Mouse (Mus musculus): ENCODE results near the gene Kiss1.

Kiss1 gene

DNA sequence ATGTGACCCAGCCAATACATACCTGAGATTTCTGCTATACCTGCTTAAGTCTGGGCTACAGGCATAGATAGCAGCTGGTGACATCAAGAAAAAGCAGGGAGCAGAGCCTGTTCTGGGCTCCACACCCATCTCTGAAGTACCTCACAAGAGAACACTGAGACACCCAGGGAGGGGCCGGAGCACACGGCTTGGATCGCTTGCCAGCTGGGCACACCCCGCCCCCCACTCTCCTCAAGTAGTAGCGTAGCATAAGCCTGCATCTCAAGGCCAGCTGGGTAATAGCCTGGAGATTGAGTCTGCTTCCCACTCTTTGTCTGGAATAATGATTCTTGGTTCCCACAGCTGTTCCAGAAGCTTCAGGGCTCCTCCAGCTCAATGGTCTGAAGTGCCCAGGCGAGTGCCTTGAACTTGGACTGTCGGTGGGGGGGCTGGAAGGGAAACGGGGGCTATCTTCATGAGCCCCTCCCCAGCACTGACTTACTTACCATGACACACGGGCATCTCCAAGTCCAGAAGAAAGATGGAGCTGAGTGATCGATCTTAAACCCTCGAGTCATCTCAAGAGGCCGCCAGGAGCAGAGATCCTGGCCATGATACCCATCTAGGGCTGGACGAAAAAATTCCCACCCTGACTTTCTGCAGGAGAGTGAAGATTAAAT lies at the start of gene Kiss1:
TSS of gene Kiss1 (plus strand) at position 609 of the 659 bp plus-strand sequence.
- DNase-seq, result no peak

GRCm38 (mm10) chr1:133274163-133274562 lies 47.5 kb upstream of the Kiss1 start:
- DNase-seq, result no peak

DNA sequence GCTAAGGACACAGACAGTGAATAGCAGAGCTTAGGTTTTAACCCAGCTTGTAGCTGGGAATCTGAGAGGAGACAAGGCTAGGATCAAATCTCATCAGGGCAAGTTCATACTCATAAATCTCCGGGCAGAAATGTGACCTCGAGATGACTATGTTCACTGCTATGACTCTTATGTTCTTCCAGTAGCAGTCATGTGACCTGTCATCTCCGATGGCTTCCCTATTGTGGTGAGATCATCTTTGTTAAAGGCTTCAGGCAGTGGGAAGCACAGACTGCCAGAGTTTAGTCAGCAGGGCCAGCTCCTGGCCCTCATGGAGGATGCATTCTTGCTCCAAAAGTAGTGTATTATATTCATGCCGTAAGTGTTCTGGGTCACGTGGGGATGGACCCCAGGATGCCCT lies 44.7 kb upstream of the Kiss1 start:
- DNase-seq, result no peak

- no peak for DNase-seq
Observed at GRCm38 (mm10) chr1:133278539-133278938, 43.1 kb upstream of the Kiss1 start.

DNA sequence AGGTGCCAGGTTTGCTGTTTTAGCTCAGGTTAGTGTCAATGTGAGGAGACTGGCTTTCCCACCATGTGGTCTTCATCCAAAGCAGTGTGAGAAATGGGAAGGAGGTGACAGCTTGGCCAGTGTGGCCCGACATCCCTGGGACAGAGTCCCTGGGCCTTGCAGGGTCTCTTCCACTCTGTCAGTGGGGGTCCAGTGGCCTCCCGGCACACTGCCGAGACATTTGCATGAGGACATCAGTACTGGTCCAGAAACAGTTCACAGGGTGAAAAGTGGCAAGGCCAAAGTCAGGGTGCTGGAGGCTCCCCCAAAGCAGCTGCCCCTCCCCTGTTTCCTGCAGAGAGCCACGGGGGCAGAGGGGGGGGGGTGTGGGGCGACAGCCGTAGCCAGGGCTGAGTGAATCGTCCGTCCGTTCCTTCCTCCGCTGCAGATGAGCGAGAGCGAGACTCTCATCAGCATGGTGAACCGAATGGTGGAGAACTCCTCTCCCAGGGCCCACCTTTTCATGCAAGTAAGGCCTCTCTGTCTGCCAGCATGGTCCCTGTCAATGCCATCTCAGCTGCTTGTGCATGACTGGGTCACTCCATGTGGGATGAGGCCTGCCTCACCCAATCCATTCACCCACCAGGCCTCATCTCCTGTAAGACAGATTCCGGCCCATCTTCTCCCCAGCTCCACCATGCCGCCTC lies 42.6 kb upstream of the Kiss1 start:
- no peak for DNase-seq

GRCm38 (mm10) chr1:133279632-133280093 lies 42.0 kb upstream of the Kiss1 start:
- no peak for DNase-seq

DNA sequence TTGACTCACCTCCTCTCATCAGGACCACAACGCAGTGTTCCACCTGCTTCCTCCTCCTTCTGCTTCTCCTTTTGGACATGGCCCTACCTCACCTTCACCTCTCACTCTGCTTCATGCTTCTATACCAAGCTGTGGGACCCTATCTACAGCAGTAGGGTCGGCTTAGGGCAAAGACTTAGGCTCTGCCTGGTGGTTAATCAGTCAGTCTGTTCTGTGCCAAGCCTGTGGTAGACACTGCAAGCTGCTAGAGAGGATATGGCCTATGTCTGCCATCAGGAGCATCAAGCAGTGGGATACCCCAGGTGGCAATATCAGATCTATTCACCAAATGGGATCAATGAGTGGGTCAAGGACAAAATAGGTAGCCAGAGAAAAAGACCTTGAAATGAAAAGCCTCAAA lies 41.1 kb upstream of the Kiss1 start:
- DNase-seq, result no peak

DNA sequence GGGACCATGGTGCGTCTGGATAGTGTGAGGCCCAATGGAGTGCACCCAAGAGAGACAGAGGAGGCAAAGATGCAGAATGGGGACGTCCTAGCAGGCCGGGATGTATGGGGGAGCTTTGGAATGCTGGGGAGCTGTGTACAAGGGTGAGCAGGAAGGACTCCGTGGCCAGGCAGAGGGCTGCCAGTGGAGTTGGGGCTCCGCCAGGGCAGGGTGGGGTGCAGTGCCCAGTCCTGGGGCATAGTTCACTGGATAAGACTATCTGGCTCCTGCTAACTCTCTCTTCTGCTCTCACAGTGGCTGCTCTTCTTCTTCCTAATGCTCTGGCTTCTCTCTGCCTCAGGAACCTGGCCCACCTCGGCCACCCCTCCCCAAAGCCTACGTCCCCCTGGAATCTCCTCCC lies 35.8 kb upstream of the Kiss1 start:
- peak; percentile 71 for DNase-seq

DNA sequence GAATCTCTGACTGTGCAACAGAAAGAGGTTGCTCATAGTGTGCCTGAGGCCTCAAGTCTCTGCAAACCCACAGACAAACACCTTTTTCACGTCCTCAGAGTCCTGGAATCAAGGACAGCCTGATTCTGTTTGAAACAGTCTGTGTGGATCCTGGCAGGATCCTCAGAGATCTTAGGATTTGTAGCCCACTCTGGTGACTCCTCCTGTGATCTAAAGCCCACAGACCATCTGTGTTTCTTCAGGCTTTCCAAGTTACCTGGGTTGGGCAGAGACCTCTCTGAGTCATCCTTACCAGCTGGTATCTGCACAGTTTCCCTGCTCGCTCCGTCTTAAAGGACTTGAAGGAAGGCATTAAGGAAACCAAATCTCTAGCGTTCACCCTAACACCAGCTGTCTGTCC lies 34.6 kb upstream of the Kiss1 start:
- DNase-seq, result no peak

GRCm38 (mm10) chr1:133287880-133288279 lies 33.8 kb upstream of the Kiss1 start:
- peak; percentile 43 for DNase-seq

DNA sequence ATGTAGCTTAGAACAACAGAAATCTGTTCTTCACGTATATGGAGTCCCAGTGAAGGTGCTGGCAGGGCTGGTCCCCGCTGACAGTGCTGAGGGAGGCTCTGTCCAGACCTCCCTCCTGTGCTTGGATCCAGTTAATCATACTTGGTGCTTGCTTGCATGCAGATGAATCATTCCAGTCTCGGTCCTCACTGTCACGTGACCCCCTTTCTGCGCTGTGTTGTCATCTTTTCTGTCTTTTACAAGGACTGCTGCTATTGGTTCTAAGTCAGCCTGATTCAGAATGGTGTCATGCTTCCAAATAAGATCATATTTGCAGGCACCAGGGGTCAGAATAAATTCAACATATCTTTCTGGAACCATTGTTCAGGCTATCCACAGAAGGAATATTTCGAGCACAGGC lies 29.8 kb upstream of the Kiss1 start:
- no peak for DNase-seq

- no peak for DNase-seq
Observed at GRCm38 (mm10) chr1:133292608-133293007, 29.1 kb upstream of the Kiss1 start.

DNA sequence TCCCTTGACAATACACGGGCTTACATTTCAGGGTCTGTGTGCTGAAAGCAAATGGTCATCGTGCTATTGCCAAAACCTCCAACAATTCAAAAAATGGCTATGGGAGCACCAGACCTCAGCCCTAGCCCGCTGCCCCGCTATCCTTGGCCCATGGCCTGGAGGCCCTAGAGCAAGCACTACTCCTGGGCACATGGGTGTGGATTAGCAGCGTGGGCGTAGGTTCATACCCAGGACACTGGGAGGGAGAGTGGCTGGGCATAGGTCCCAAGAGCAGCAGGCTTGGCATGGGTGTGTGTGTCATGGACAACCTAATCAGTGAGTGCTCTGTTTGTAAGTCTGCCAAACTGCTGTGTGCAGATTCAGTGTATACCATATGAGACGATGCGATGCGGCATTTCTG lies 25.3 kb upstream of the Kiss1 start:
- DNase-seq, result no peak

GRCm38 (mm10) chr1:133298816-133299215 lies 22.9 kb upstream of the Kiss1 start:
- no peak for DNase-seq

DNA sequence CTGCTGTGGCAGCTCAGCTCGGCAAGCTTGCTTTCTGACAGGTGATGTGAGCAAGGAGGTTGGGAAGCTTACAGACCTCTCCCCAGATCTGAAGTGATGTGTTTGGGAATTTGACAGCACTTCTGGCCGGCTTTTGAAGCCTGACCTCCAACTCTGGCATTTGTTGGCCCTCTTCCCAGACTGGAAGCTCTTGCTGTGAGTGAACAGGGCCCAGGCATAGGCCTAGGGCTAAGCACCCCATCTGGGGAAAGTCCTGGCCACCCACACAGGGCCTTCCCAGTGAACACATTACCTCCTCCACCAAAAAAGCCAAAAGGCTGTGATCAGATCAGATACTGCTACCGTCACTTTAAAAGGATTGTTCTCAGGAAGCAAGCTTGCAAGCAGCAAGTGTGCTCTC lies 19.1 kb upstream of the Kiss1 start:
- peak; percentile 63 for DNase-seq

GRCm38 (mm10) chr1:133306842-133307241 lies 14.8 kb upstream of the Kiss1 start:
- DNase-seq, result peak; percentile 89

GRCm38 (mm10) chr1:133307318-133307717 lies 14.4 kb upstream of the Kiss1 start:
- DNase-seq, result peak; percentile 53

- peak; percentile 91 for DNase-seq
Observed at GRCm38 (mm10) chr1:133309652-133310267, 11.9 kb upstream of the Kiss1 start, which contains the start of gene Golt1a. Gene Golt1a, plus strand, starts transcription at chr1:133309800.

DNA sequence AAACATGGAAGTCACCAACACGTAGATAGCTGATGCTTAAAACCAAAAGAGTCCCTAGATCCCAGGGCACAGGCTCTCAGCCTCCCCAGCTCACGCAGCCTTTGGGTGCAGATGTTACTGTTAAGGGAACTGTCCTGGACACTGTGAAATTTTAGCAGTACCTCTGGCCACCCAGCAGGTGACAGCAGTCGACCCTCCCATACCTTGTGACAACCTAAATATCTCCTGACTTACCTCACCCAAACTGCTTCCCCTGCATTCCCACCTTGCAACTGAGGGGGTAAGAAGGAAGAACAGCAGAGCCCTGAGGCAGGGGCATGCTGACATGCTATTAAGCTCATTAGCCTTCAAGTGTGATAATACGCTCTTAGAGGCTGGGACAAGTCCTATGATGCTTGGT lies 10.4 kb upstream of the Kiss1 start:
- no peak for DNase-seq

- DNase-seq, result no peak
Observed at GRCm38 (mm10) chr1:133311946-133312345, 9.7 kb upstream of the Kiss1 start.

- DNase-seq, result peak; percentile 66
Observed at GRCm38 (mm10) chr1:133314364-133314763, 7.3 kb upstream of the Kiss1 start.

DNA sequence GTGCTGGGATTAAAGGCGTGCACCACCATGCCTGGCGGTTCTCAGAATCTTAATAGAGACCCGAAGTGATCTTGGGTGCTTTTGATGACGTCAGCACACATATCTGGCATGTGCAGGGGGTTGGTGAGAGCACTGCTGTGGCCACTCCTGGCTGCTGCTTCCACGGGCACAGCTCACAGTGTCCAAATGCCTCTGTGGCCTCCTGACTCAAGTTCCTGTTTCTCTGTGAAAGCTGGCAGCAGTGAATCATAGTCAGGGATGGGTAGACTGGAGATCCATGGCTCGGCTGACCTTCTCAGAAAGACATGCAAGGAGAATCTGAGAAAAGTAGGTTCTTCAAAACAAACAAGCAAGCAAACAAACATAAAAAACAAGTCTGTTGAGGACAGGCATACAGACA lies 5.9 kb upstream of the Kiss1 start:
- no peak for DNase-seq

- no peak for DNase-seq
Observed at GRCm38 (mm10) chr1:133316577-133316976, 5.1 kb upstream of the Kiss1 start.

GRCm38 (mm10) chr1:133317149-133317548 lies 4.5 kb upstream of the Kiss1 start:
- no peak for DNase-seq
